Mouse (Mus musculus) CD4-positive naive resting alpha-beta T cell, adult 57 days (primary cell): ENCODE data around the gene Col6a4. TPM values are rescaled to one million over a fixed set of nuclear protein-coding genes. Genes with fewer than 3 reads are reported as not detected.

Experiments
- total RNA-seq: library from RNA; stranded (reverse); gene quantifications from one replicate; pipeline ENCODE4 v1.2.4, GENCODE M21; 2023

The Col6a4 gene
- not detected for total RNA-seq

GRCm38 (mm10) chr9:106096683-106097082, at the start of gene Col6a4:
Gene Col6a4 (minus strand): TSS chr9:106096783.

DNA sequence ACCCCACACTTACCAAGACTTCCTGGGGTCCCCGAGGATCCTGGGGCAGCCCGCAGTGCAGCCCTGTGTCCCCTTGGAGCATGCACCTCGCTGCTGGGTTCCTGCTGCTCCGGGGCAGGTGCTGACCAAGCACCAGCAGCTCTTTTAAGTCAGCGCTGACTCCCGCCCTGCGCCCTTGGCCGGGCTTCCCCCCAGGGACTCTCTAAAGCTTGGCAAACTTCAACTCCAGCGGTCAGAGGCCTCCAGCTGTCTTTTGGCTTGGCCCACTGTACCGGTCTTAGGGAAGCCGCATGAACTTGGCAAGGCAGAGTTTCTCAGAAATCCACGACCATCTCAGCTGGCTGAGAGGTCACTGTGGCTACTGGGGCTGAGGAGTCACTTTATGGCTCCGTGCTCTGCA, 136.1 kb downstream of the Col6a4 start, which contains the start of gene Col6a5:
Gene Col6a5, minus strand, starts transcription at position 111 of the 400 bp plus-strand sequence.

Other genes starting within 250 kb of the Col6a4 start
- 0.44 TPM for gene Col6a5, start 136.1 kb downstream of the Col6a4 start, total RNA-seq
- gene Glyctk, start 61.4 kb upstream of the Col6a4 start, total RNA-seq: 6.4 TPM
- 156 TPM for gene Wdr82, start 74.1 kb upstream of the Col6a4 start, total RNA-seq
- gene Ppm1m, start 103.0 kb upstream of the Col6a4 start, total RNA-seq: 44.7 TPM
- gene Twf2, start 106.3 kb upstream of the Col6a4 start, total RNA-seq: 131 TPM
- gene Tlr9, start 125.8 kb upstream of the Col6a4 start, total RNA-seq: 5.8 TPM
- gene Alas1, start 151.9 kb upstream of the Col6a4 start, total RNA-seq: 37.0 TPM
- 5.4 TPM for gene Poc1a, start 184.3 kb upstream of the Col6a4 start, total RNA-seq